Mouse (Mus musculus): Measurements from ENCODE around the gene Wdr17. TPM values are rescaled to one million over a fixed set of nuclear protein-coding genes. Genes with fewer than 3 reads are reported as not detected.

Wdr17 gene
- total and polyA plus RNA-seq, 3 experiments: not detected

DNA sequence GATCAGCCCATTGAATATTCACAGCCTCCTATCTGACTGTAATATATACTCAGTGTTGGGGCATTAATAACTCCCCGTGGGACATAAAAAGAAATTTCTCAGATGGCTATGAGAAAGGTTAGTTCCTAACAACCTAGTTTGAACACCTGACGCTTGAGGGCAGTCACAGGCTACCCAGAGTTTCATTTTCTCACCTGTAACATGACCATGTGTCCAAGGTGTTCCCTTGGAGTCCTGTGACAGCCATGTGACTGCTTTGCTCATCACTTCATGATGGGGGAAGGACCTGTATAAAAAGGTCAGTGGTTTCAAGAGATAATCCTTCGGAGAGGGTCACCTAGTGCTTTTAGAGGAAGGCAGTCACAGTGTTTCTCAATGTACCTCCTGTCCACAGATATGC lies 305.5 kb downstream of the Wdr17 start:
- Histone ChIP-seq H3K27ac (ENCODE audit: control insufficient read depth, low read depth, low read length) (no peak overlapping the region), H3K79me2 (ENCODE audit: control insufficient read depth, insufficient read depth, low read length, poor library complexity) (no peaks in the 10 kb centered on the region), H3K4me3 (ENCODE audit: control insufficient read depth in 1 of 2, insufficient read depth in 1 of 2, low read depth in 2 of 2, low read length in 2 of 2) (no peak overlapping the region), H3K4me1 (ENCODE audit: control insufficient read depth in 1 of 2, insufficient read depth in 2 of 2, low read length in 2 of 2) (no peaks in the 10 kb centered on the region), H3K36me3 (ENCODE audit: control insufficient read depth in 1 of 2, insufficient read depth in 2 of 2, low read length in 2 of 2) (no peaks in the 10 kb centered on the region), H3K9me3 (replicated peaks; ENCODE audit: insufficient read depth, low read length) (no peaks in the 10 kb centered on the region), H3K9ac (ENCODE audit: control insufficient read depth, low read depth, low read length, poor library complexity, severe bottlenecking) (no peak overlapping the region), H3K27me3 (ENCODE audit: control insufficient read depth in 1 of 2, insufficient read depth in 2 of 2, low read length in 2 of 2) (no peaks in the 10 kb centered on the region)
- TF ChIP-seq MAFK (IDR thresholded peaks at IDR 0.05; ENCODE audit: borderline replicate concordance, low read depth, low read length) (no peak), UBTF (IDR thresholded peaks at IDR 0.05; ENCODE audit: borderline replicate concordance, insufficient read depth, low read depth, low read length) (no peak), TBP (IDR thresholded peaks at IDR 0.05; ENCODE audit: low read depth, low read length) (no peak), CHD1 (IDR thresholded peaks at IDR 0.05; ENCODE audit: low read depth, low read length) (no peak), MXI1 (IDR thresholded peaks at IDR 0.05; ENCODE audit: low read depth, low read length) (no peak), NRF1 (IDR thresholded peaks at IDR 0.05; ENCODE audit: insufficient read depth, low read depth, low read length, poor library complexity, severe bottlenecking) (no peak), GATA1 (IDR thresholded peaks at IDR 0.05; ENCODE audit: low read depth, low read length) (no peak), MAX (IDR thresholded peaks at IDR 0.05; ENCODE audit: low read length) (no peak), ZNF384 (IDR thresholded peaks at IDR 0.05; ENCODE audit: low read depth, low read length) (no peak), USF2 (IDR thresholded peaks at IDR 0.05; ENCODE audit: borderline replicate concordance in 1 of 2, insufficient read depth in 1 of 2, low read depth in 1 of 2, low read length in 2 of 2) (no peak), BHLHE40 (IDR thresholded peaks at IDR 0.05; ENCODE audit: borderline replicate concordance, low read depth, low read length) (no peak), MAZ (IDR thresholded peaks at IDR 0.05; ENCODE audit: low read depth, low read length) (no peak), MYC (IDR thresholded peaks at IDR 0.05; ENCODE audit: low read depth, low read length) (no peak), ZKSCAN1 (IDR thresholded peaks at IDR 0.05; ENCODE audit: low read depth, low read length) (no peak), ZC3H11A (IDR thresholded peaks at IDR 0.05; ENCODE audit: low read depth, low read length) (no peak), POLR2A (IDR thresholded peaks at IDR 0.05; ENCODE audit: control insufficient read depth in 1 of 2, insufficient read depth in 1 of 2, low read depth in 1 of 2, low read length in 2 of 2, poor library complexity in 1 of 2) (no peak), CTCF (IDR thresholded peaks at IDR 0.05 in 2 of 3, conservative IDR thresholded peaks at IDR 0.05 in 1 of 3; ENCODE audit: control insufficient read depth in 1 of 3, insufficient read depth in 1 of 3, low read depth in 2 of 3, low read length in 3 of 3, poor library complexity in 1 of 3, severe bottlenecking in 1 of 3) (no peak), MYB (IDR thresholded peaks at IDR 0.05; ENCODE audit: low read depth, low read length) (no peak)
- DNase-seq (ENCODE audit: low read depth, low spot score): no peak

Other genes starting within 250 kb of the Wdr17 start
- gene Gpm6a, start 67.7 kb upstream of the Wdr17 start, total RNA-seq (2012; rRNA removed): not detected in 2 replicates
- not detected for gene Gpm6a, start 67.7 kb upstream of the Wdr17 start, polyA plus RNA-seq (2012; ENCODE audit: insufficient read depth in 1 of 2, insufficient read length in 2 of 2, low read depth in 1 of 2, low replicate concordance in 2 of 2, missing spikeins in 1 of 2)